Mouse (Mus musculus): Measurements from ENCODE around the gene 4932438A13Rik. TPM values are rescaled to one million over a fixed set of nuclear protein-coding genes. Genes with fewer than 3 reads are reported as not detected.

4932438A13Rik gene
- polyA plus RNA-seq, 1 experiment from 2014 or later = 51.9 TPM

DNA sequence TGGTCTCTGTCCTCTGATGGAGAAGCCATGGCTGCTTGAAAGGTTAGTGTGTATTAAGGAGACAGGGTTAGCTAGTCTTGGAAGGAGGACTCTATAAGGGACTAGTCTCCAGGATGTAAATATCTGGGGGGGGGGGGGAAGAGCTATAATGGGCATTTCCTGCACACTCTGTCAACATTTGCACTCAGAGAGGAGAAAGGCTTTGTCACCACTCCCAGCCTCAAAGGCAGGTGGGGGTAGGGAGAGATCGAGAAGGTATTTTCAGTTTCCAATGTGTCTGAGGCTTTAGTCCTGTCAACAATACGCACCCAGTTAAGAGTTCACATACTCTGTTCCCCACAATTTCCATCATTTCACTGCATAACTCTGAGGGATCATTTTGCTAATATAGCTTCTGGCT lies 28.1 kb upstream of the 4932438A13Rik start:
- Histone ChIP-seq H3K4me2 (ENCODE audit: low read depth, low read length, severe bottlenecking) (no peak overlapping the region), H3K27me3 (ENCODE audit: control insufficient read depth, insufficient read depth, low read length) (no peaks in the 10 kb centered on the region), H3K9ac (ENCODE audit: low read length) (no peak overlapping the region), H3K4me1 (replicated peaks; ENCODE audit: control insufficient read depth, insufficient read depth, low read length) (no peaks in the 10 kb centered on the region; the same call in 1 of the 2 replicates), H3K36me3 (ENCODE audit: control insufficient read depth, insufficient read depth, low read length) (no peaks in the 10 kb centered on the region), H3K4me3 (ENCODE audit: low read depth, low read length) (no peak overlapping the region), H3K27ac (ENCODE audit: low read depth, low read length) (no peak overlapping the region), H3K9me3 (ENCODE audit: control insufficient read depth, low read length) (no peaks in the 10 kb centered on the region)
- no peak for ATAC-seq (replicated peaks; ENCODE audit: low FRiP score)
- DNase-seq (ENCODE audit: low spot score) = no peak
- 91% methylated on average over 2 of the region's 2 CpGs for WGBS

DNA sequence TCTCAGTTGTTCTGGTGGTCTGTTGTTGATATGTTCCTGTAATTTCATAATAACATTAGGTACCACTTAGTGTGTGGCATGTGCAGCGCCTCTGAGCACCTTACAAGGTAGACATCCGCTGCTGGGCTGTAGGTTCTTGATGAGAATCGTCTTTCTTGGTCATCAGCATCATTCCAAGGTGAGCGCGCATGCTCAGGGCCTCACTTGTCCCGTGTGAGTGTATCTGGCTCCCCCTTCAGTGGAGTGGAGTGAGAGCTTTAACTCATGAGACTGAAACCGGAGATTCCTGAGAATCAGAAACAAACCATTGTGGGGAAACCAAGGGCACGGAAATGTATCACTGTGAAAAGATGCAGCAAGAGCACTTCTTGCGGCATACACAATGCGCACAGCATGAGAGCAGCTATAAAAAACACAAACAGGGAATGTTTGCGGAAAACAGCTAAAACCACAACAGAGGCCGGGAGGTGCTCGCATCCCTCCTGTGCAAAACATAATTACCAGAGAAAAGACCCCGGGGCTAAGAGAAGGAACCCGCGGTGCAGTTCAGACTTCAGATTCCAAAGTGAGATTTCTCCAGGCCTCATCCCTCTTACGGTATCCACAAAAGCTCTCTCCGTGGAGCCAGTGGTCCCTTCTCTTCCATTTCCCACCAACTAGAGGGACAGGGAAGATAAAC lies 27.2 kb upstream of the 4932438A13Rik start:
- DNase-seq (ENCODE audit: low spot score) = peak; percentile 59
- H3K27me3 ChIP-seq (ENCODE audit: control insufficient read depth, insufficient read depth, low read length) = no peaks in the 10 kb centered on the region
- peak overlapping the region; percentile 10; the same call in 1 of the 2 replicates for H3K4me3 ChIP-seq (ENCODE audit: low read depth, low read length)
- ATAC-seq (replicated peaks; ENCODE audit: low FRiP score) = peak; percentile 51
- H3K4me2 ChIP-seq (ENCODE audit: low read depth, low read length, severe bottlenecking) = peak overlapping the region; percentile 42
- no peak overlapping the region for H3K9ac ChIP-seq (ENCODE audit: low read length)
- no peaks in the 10 kb centered on the region; the same call in 1 of the 2 replicates for H3K4me1 ChIP-seq (replicated peaks; ENCODE audit: control insufficient read depth, insufficient read depth, low read length)
- H3K27ac ChIP-seq (ENCODE audit: low read depth, low read length) = no peak overlapping the region
- WGBS = 19% methylated on average over 18 of the region's 18 CpGs
- H3K36me3 ChIP-seq (ENCODE audit: control insufficient read depth, insufficient read depth, low read length) = no peaks in the 10 kb centered on the region
- no peaks in the 10 kb centered on the region for H3K9me3 ChIP-seq (ENCODE audit: control insufficient read depth, low read length)

DNA sequence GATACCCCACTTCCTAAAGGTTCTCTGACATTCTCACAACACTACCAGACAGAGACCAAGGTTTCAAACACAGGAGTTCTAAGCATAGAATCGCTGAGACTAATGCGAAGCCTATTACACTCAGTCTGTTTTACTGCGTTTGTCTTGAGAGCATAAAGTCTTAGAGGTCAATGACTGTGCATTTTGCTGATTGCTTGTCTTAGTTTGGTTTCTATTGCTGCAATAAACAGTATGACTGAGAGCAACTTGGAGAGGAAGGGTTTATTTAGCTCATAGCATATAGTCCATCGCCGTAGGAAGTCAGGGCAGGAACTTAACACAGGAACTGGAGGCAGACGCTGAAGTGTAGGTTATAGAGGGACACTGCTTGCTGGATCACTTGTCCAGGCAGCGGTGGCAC lies 26.1 kb upstream of the 4932438A13Rik start:
- no peak overlapping the region for H3K4me3 ChIP-seq (ENCODE audit: low read depth, low read length)
- H3K4me2 ChIP-seq (ENCODE audit: low read depth, low read length, severe bottlenecking) = no peak overlapping the region
- no peaks in the 10 kb centered on the region; the same call in 1 of the 2 replicates for H3K4me1 ChIP-seq (replicated peaks; ENCODE audit: control insufficient read depth, insufficient read depth, low read length)
- no peaks in the 10 kb centered on the region for H3K36me3 ChIP-seq (ENCODE audit: control insufficient read depth, insufficient read depth, low read length)
- ATAC-seq (replicated peaks; ENCODE audit: low FRiP score) (no peak), DNase-seq (ENCODE audit: low spot score) (no peak)
- H3K9ac ChIP-seq (ENCODE audit: low read length) = no peak overlapping the region
- no peak overlapping the region for H3K27ac ChIP-seq (ENCODE audit: low read depth, low read length)
- 90% methylated on average over 7 of the region's 7 CpGs for WGBS
- H3K9me3 ChIP-seq (ENCODE audit: control insufficient read depth, low read length) = no peaks in the 10 kb centered on the region
- no peaks in the 10 kb centered on the region for H3K27me3 ChIP-seq (ENCODE audit: control insufficient read depth, insufficient read depth, low read length)

DNA sequence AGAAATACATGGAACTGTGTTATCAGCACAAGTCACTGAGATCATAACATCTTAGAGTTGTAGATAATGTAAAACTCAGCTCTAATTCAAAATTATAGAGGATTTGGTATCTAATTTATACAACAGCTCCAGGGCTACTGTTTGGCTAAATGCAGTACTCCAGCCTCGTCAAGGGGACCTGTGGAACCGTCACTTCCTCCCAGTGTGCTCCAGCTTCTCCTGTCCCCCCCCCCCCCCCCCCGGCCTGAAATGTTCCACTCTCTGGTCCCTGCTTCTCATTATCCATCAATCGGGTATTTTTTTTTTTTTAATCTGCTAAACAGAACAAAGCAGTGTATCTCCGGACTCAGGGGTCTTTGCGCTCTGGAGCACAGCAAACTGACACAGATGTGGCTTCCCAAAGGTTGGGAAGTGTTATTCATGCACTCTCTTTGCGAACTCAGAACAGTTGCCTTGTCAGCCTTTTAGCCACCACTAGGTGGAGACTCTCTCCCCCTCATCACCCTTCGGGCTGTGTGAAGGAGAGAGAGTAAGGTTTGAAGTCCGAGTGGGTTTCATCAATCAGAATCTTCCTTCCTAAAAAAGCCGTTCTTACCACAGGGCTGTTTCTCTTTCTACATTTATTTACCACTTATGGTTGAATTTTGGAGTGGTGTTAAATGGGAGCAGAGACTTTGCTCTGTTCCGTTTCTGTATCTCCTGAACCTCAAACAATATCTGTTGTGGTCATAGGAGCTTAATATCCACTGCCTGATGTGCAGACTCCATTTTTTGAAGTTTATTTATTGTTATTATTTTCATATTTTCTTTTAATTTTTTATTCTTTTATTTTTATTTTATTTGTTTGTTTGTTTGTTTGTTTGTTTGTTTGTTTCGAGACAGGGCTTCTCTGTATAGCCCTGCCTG lies 22.0 kb upstream of the 4932438A13Rik start:
- Histone ChIP-seq H3K36me3 (ENCODE audit: control insufficient read depth, insufficient read depth, low read length) (no peaks in the 10 kb centered on the region), H3K4me1 (replicated peaks; ENCODE audit: control insufficient read depth, insufficient read depth, low read length) (no peaks in the 10 kb centered on the region; the same call in 1 of the 2 replicates), H3K27me3 (ENCODE audit: control insufficient read depth, insufficient read depth, low read length) (no peaks in the 10 kb centered on the region), H3K4me3 (ENCODE audit: low read depth, low read length) (no peak overlapping the region), H3K9ac (ENCODE audit: low read length) (no peak overlapping the region), H3K9me3 (ENCODE audit: control insufficient read depth, low read length) (no peaks in the 10 kb centered on the region), H3K4me2 (ENCODE audit: low read depth, low read length, severe bottlenecking) (0 out of 2 replicates have a peak overlapping the region, but pooled peaks have one; percentile 12), H3K27ac (ENCODE audit: low read depth, low read length) (no peak overlapping the region)
- WGBS = 20% methylated on average over 12 of the region's 12 CpGs
- ATAC-seq (replicated peaks; ENCODE audit: low FRiP score) = peak; percentile 81
- peak; percentile 73 for DNase-seq (ENCODE audit: low spot score)

DNA sequence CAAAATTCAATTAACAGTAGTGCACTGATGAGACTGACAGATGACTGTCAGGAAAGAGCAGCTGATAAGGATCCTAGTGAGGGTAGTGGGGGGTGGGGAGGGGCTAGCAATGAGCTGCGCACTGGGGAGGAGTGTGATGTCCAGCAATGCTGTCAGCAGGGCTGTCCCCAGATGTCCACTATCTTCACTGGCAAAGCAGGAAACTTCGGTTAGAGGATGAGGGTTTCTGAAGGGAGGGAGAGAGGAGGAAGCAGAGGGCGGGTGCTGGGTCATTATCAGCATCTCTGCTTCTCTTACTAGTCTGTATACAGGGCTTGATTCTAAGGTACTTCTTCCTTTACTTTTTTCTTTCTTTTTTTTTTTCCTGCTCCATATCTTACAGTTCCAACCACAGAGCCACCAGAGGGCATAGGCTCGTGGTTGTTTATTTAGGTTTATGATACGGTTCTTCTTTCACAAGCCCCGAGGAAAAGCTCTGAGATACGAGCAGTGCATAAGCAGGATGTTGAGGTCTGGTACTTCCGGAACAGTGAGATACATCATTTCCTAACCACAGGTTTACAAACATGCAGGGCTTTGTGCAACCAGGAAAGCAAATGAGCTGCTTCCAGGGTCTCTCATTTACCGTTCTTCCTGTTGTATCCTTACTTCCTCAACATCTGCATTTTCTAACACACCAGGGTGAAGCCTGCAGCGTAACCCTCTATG lies 9.0 kb upstream of the 4932438A13Rik start:
- DNase-seq (ENCODE audit: low spot score) (no peak), ATAC-seq (replicated peaks; ENCODE audit: low FRiP score) (no peak)
- Histone ChIP-seq H3K36me3 (ENCODE audit: control insufficient read depth, insufficient read depth, low read length) (no peaks in the 10 kb centered on the region), H3K27me3 (ENCODE audit: control insufficient read depth, insufficient read depth, low read length) (no peaks in the 10 kb centered on the region), H3K27ac (ENCODE audit: low read depth, low read length) (no peak overlapping the region), H3K4me1 (replicated peaks; ENCODE audit: control insufficient read depth, insufficient read depth, low read length) (no peaks in the 10 kb centered on the region), H3K9me3 (ENCODE audit: control insufficient read depth, low read length) (no peaks in the 10 kb centered on the region), H3K9ac (ENCODE audit: low read length) (no peak overlapping the region), H3K4me2 (ENCODE audit: low read depth, low read length, severe bottlenecking) (no peak overlapping the region), H3K4me3 (ENCODE audit: low read depth, low read length) (no peak overlapping the region)
- 71% methylated on average over 10 of the region's 10 CpGs for WGBS

DNA sequence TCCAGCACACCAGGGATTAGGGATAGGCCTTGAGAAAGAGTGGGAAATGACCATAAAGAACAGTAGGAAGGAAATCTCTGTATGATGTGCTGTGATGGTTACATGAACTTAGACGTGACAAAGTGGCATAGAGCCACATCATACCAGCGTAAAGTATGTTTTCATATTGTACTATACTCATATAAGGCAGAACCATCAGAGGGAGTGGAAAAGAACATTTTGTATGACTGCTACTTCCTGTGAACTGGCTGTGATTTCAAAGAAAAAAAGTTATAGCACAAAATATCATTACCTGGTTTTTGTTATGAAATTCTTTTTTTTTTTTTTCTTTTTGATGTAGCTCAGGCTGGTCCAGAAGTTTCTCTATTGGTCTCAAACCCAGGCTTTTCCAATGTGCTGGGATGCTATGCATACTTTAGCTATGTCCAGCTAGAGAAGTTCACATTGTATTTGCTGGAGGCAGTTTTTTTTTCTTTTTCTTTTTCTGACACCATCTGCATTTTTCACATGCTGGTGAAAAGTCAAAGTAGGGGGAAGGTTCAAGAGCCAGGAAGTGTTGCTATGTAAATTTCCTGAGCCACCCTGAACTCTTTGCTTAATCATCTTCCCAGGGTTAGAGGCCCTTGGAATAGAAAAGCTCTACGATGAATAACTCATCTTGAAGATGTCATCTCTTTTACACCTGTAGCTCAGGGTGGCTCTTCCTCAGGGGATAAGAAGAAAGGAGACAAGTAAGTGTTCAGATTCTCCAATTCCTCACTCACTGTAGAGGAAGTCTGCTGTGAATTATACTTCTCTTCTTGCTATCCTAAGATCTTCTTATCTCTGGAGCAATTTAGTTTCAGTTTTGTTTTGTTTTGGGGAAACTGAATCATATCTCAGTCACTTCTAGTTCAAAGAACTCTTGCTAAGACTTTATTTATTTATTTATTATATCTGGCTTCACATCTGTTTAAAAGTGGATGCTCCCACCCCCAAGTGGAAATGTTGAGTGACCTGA lies 1.2 kb upstream of the 4932438A13Rik start:
- 92% methylated on average over 3 of the region's 3 CpGs for WGBS
- DNase-seq (ENCODE audit: low spot score) (no peak), ATAC-seq (replicated peaks; ENCODE audit: low FRiP score) (no peak)
- Histone ChIP-seq H3K9ac (ENCODE audit: low read length) (no peak overlapping the region), H3K9me3 (ENCODE audit: control insufficient read depth, low read length) (no peaks in the 10 kb centered on the region), H3K27me3 (ENCODE audit: control insufficient read depth, insufficient read depth, low read length) (no peaks in the 10 kb centered on the region), H3K4me2 (ENCODE audit: low read depth, low read length, severe bottlenecking) (no peak overlapping the region), H3K36me3 (ENCODE audit: control insufficient read depth, insufficient read depth, low read length) (no peaks in the 10 kb centered on the region), H3K27ac (ENCODE audit: low read depth, low read length) (no peak overlapping the region), H3K4me1 (replicated peaks; ENCODE audit: control insufficient read depth, insufficient read depth, low read length) (no peaks in the 10 kb centered on the region), H3K4me3 (ENCODE audit: low read depth, low read length) (no peak overlapping the region)

DNA sequence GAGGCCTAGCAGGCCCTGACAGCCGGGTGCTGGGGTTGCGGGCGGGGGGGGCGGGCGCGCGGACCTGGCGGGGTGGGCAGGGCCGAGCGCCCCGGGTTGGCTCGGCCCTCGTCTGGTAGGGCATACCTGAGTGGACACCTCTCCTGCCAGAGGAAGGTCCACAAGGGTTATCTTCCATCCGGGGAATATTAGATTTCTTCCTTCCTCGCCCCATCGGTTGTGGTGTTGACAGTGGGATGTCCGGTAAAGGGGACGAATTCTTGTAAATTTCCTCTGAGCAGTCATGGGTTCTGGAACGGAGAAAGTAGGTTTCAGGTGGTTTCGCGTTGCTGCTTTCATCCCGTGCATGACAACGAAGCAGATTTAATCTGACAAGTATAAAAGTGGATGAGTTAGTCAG lies 523 bp downstream of the 4932438A13Rik start:
- WGBS = 5% methylated on average over 17 of the region's 23 CpGs
- H3K36me3 ChIP-seq (ENCODE audit: control insufficient read depth, insufficient read depth, low read length) = no peaks in the 10 kb centered on the region
- no peak overlapping the region for H3K27ac ChIP-seq (ENCODE audit: low read depth, low read length)
- H3K4me3 ChIP-seq (ENCODE audit: low read depth, low read length) = peak overlapping the region; percentile 53
- H3K9me3 ChIP-seq (ENCODE audit: control insufficient read depth, low read length) = no peaks in the 10 kb centered on the region
- no peaks in the 10 kb centered on the region for H3K27me3 ChIP-seq (ENCODE audit: control insufficient read depth, insufficient read depth, low read length)
- peak; percentile 69 for ATAC-seq (replicated peaks; ENCODE audit: low FRiP score)
- H3K4me1 ChIP-seq (replicated peaks; ENCODE audit: control insufficient read depth, insufficient read depth, low read length) = no peaks in the 10 kb centered on the region
- no peak for DNase-seq (ENCODE audit: low spot score)
- H3K9ac ChIP-seq (ENCODE audit: low read length) = peak overlapping the region; percentile 71
- peak overlapping the region; percentile 74 for H3K4me2 ChIP-seq (ENCODE audit: low read depth, low read length, severe bottlenecking)
